Mouse (Mus musculus) hindbrain, embryonic 13.5 days (tissue): ENCODE measurements around the gene Cox19. TPM values are rescaled to one million over a fixed set of nuclear protein-coding genes. Genes with fewer than 3 reads are reported as not detected.
A peak's percentile ranks its signal among the peaks of the same experiment; 100 is the strongest.

ENCODE experiments used
- ATAC-seq: fragments of 200-750 bp; cut with Nextera tagmentation; 2 replicates; pipeline ENCODE4 v1.8.0; 2017; ENCODE audit warnings: moderate TSS enrichment; ENCODE audit not compliant: low FRiP score
- H3K27ac ChIP-seq: fragments of 300-500 bp; sonication (generic); 2 replicates; pipeline ENCODE4 v1.5.1; 2015; ENCODE audit warnings: inconsistent platforms, mild to moderate bottlenecking, moderate library complexity
- H3K27me3 ChIP-seq: fragments of 300-500 bp; sonication (generic); 2 replicates; pipeline ENCODE4 v1.6.1; 2015; ENCODE audit warnings: mild to moderate bottlenecking, inconsistent platforms
- H3K36me3 ChIP-seq: fragments of 300-500 bp; sonication (generic); 2 replicates; pipeline ENCODE4 v1.6.1; 2015; ENCODE audit warnings: mild to moderate bottlenecking, inconsistent platforms
- H3K4me1 ChIP-seq: fragments of 300-500 bp; sonication (generic); replicated peaks from 2 replicates; pipeline ENCODE4 v1.6.1; 2015; ENCODE audit warnings: inconsistent platforms
- H3K4me2 ChIP-seq: fragments of 300-500 bp; sonication (generic); 2 replicates; pipeline ENCODE4 v1.6.1; 2015; ENCODE audit warnings: inconsistent platforms, mild to moderate bottlenecking, moderate library complexity
- H3K4me3 ChIP-seq: fragments of 300-500 bp; sonication (generic); 2 replicates; pipeline ENCODE4 v1.5.1; 2015; ENCODE audit warnings: mild to moderate bottlenecking, inconsistent platforms
- H3K9ac ChIP-seq: fragments of 300-500 bp; sonication (generic); 2 replicates; pipeline ENCODE4 v1.6.1; 2015; ENCODE audit warnings: mild to moderate bottlenecking, inconsistent platforms
- H3K9me3 ChIP-seq: fragments of 300-500 bp; sonication (generic); 2 replicates; pipeline ENCODE4 v1.6.1; 2016; ENCODE audit warnings: inconsistent platforms
- WGBS: fragments of 180-500 bp; shearing (Covaris S2); methylation state at CpG from one replicate; pipeline ENCODE4 v1.1.7; 2015; 5-methylcytosine and 5-hydroxymethylcytosine counted together
- microRNA counts: library from miRNA; unstranded; fragments of <30 nt; microRNA quantifications from one replicate; lab custom pipeline; 2016
- microRNA-seq: library from miRNA; unstranded; fragments of <30 nt; microRNA quantifications from one replicate; pipeline ENCODE4, GENCODE M21; 2016
- polyA plus RNA-seq: library from polyadenylated mRNA; unstranded; fragments of >200 nt; fragmentation: Nextera tagmentation; extraction: Ambion mirVana; gene quantifications from 2 replicates; pipeline ENCODE4 v1.2.1, GENCODE M21; 2015

The Cox19 gene
- polyA plus RNA-seq, 1 experiment from 2014 or later: 124 TPM

GRCm38 (mm10) chr5:139297092-139297491 is 54.1 kb downstream of the Cox19 start:
- Histone ChIP-seq H3K4me3 (no peak overlapping the region), H3K36me3 (peaks cover 7% of the 10 kb centered on the region; the same call in 1 of the 2 replicates), H3K27me3 (no peaks in the 10 kb centered on the region), H3K9ac (no peak overlapping the region), H3K4me2 (no peak overlapping the region), H3K27ac (no peak overlapping the region), H3K4me1 (no peaks in the 10 kb centered on the region), H3K9me3 (no peaks in the 10 kb centered on the region)
- no peak for ATAC-seq
- 93% methylated on average over 10 of the region's 10 CpGs for WGBS

- no peaks in the 10 kb centered on the region for H3K27me3 ChIP-seq
- H3K36me3 ChIP-seq: peaks cover 15% of the 10 kb centered on the region; the same call in 1 of the 2 replicates
- no peak overlapping the region for H3K27ac ChIP-seq
- H3K9ac ChIP-seq: no peak overlapping the region
- no peaks in the 10 kb centered on the region for H3K9me3 ChIP-seq
- no peaks in the 10 kb centered on the region for H3K4me1 ChIP-seq
- WGBS: 78% methylated on average over 2 of the region's 2 CpGs
- no peak overlapping the region for H3K4me3 ChIP-seq
- ATAC-seq: no peak
- H3K4me2 ChIP-seq: no peak overlapping the region
Measured at GRCm38 (mm10) chr5:139294089-139294488, 57.1 kb downstream of the Cox19 start.

- Histone ChIP-seq H3K27me3 (no peaks in the 10 kb centered on the region), H3K9ac (no peak overlapping the region), H3K4me2 (no peak overlapping the region), H3K27ac (no peak overlapping the region), H3K9me3 (no peaks in the 10 kb centered on the region), H3K36me3 (peaks cover 15% of the 10 kb centered on the region; the same call in 1 of the 2 replicates), H3K4me3 (no peak overlapping the region), H3K4me1 (no peaks in the 10 kb centered on the region)
- 69% methylated on average over 6 of the region's 6 CpGs for WGBS
- no peak for ATAC-seq
Measured at GRCm38 (mm10) chr5:139291811-139292560, 59.2 kb downstream of the Cox19 start.

DNA sequence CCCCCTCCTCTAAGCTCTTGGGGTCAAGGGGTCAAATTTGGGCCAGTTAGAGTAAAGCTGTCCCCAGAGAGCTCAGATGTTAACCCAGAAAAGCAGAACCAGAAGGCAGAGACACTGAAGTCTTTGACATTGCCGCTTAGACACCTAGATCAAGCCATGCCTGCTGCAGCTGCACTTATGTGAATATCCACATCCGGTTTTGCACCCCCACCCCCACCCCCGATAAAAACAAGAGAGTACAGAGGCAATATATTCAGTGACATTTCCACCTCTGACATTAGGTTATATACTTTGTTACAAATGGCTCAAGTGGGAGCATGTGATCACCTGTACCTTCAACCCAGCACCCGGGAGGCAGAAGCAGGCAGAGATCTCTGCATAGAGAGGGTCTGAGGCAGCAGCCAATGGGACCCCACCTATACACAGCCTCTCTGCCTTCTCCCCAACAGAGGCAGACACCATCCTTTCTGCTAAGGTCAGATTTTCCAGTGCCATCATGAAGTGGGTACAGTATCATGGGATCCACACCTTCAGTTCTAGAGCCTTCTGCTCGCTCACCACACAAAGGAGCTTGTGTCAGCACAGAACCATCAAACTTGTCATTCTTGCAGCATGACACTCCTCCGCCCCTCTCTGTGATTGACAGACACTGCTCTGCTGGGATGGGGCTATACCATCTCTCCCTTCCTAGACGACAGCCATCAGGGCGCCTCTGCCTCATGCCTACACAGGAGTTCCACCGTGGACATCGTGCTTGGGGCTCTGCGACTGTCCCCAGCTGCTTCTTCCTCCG is 60.6 kb downstream of the Cox19 start:
- 85% methylated on average over 12 of the region's 12 CpGs for WGBS

GRCm38 (mm10) chr5:139288591-139288990 is 62.6 kb downstream of the Cox19 start:
- H3K27me3 ChIP-seq: no peaks in the 10 kb centered on the region
- H3K27ac ChIP-seq: no peak overlapping the region
- no peak for ATAC-seq
- peaks cover 24% of the 10 kb centered on the region for H3K36me3 ChIP-seq
- no peak overlapping the region for H3K4me2 ChIP-seq
- no peaks in the 10 kb centered on the region; the same call in none of the 2 replicates for H3K4me1 ChIP-seq
- H3K9me3 ChIP-seq: no peaks in the 10 kb centered on the region
- no peak overlapping the region for H3K9ac ChIP-seq
- 80% methylated on average over 4 of the region's 4 CpGs for WGBS
- no peak overlapping the region for H3K4me3 ChIP-seq

More for the DNA sequence above, 60.6 kb downstream of the Cox19 start:
- H3K4me2 ChIP-seq: no peak overlapping the region
- H3K36me3 ChIP-seq: peaks cover 15% of the 10 kb centered on the region; the same call in 1 of the 2 replicates
- no peak overlapping the region for H3K27ac ChIP-seq
- H3K4me3 ChIP-seq: no peak overlapping the region
- no peak overlapping the region for H3K9ac ChIP-seq
- H3K9me3 ChIP-seq: no peaks in the 10 kb centered on the region
- no peaks in the 10 kb centered on the region for H3K27me3 ChIP-seq
- ATAC-seq: no peak
- H3K4me1 ChIP-seq: no peaks in the 10 kb centered on the region; the same call in none of the 2 replicates

DNA sequence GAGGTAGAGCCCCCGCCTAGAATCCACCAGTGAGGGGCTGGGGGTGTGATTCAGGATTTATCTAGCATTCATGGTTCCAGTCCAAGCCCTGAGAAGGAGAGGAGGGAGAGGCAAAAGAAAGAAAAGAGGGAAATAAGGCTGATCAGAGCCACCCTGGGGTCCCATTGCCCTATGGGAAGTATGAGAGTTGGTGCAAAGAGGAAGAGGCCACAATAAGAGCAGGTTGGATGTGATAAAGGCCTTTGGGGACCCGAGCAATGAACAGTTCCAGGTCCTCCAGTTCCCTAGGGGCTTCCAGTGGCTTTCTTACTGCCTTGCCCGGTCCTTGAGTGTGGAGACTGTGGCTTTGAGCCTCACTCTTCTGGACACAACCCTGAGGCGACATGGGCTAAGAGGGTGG is 63.4 kb downstream of the Cox19 start:
- 93% methylated on average over 4 of the region's 4 CpGs for WGBS

GRCm38 (mm10) chr5:139287099-139287498 is 64.1 kb downstream of the Cox19 start:
- peaks cover 17% of the 10 kb centered on the region for H3K36me3 ChIP-seq
- no peaks in the 10 kb centered on the region; the same call in none of the 2 replicates for H3K4me1 ChIP-seq
- no peak overlapping the region for H3K4me3 ChIP-seq
- H3K27me3 ChIP-seq: no peaks in the 10 kb centered on the region
- WGBS: 95% methylated on average over 5 of the region's 5 CpGs
- no peaks in the 10 kb centered on the region for H3K9me3 ChIP-seq
- no peak overlapping the region for H3K27ac ChIP-seq
- H3K9ac ChIP-seq: no peak overlapping the region
- no peak for ATAC-seq
- H3K4me2 ChIP-seq: no peak overlapping the region

More for the DNA sequence above, 63.4 kb downstream of the Cox19 start:
- no peak overlapping the region for H3K4me2 ChIP-seq
- no peak overlapping the region for H3K9ac ChIP-seq
- no peaks in the 10 kb centered on the region; the same call in none of the 2 replicates for H3K4me1 ChIP-seq
- no peak for ATAC-seq
- no peak overlapping the region for H3K4me3 ChIP-seq
- H3K36me3 ChIP-seq: peaks cover 21% of the 10 kb centered on the region
- no peaks in the 10 kb centered on the region for H3K9me3 ChIP-seq
- H3K27me3 ChIP-seq: no peaks in the 10 kb centered on the region
- no peak overlapping the region for H3K27ac ChIP-seq

MicroRNAs within 50 kb of the gene (microRNA counts, 519-probe panel; counts per million panel counts)
- microRNA mmu-miR-339-3p (lab: Ali Mortazavi, UCI) (51.3 counts per million), microRNA mmu-miR-339-5p (lab: Ali Mortazavi, UCI) (51.3 counts per million)

Small RNA genes within 50 kb of the gene (microRNA-seq; reads per million reads assigned to microRNA genes)
- 337 reads per million, percentile 64 among the genes with 10 or more reads in this experiment for gene Mir339

Other genes starting within 250 kb of the Cox19 start
- gene Prkar1b, start 201.4 kb downstream of the Cox19 start, polyA plus RNA-seq: 179 and 194 TPM in 2 replicates
- gene Dnaaf5, start 201.2 kb downstream of the Cox19 start, polyA plus RNA-seq: 3.1 and 3.7 TPM in 2 replicates
- 43.6 and 44.7 TPM in 2 replicates for gene Sun1, start 150.8 kb downstream of the Cox19 start, polyA plus RNA-seq
- gene Get4, start 99.1 kb downstream of the Cox19 start, polyA plus RNA-seq: 113 TPM in 2 replicates
- gene Adap1, start 25.8 kb downstream of the Cox19 start, polyA plus RNA-seq: 24.9 and 26.5 TPM in 2 replicates
- not detected in 2 replicates for gene Cyp2w1, start 1.2 kb upstream of the Cox19 start, polyA plus RNA-seq
- 1.6 and 2.4 TPM in 2 replicates for gene Gpr146, start 26.3 kb upstream of the Cox19 start, polyA plus RNA-seq
- 0.13 and 0.22 TPM in 2 replicates for gene C130050O18Rik, start 53.9 kb upstream of the Cox19 start, polyA plus RNA-seq
- 7.6 and 7.9 TPM in 2 replicates for gene Gper1, start 71.7 kb upstream of the Cox19 start, polyA plus RNA-seq
- gene 3110082I17Rik, start 109.1 kb upstream of the Cox19 start, polyA plus RNA-seq: 16.2 and 16.9 TPM in 2 replicates
- 13.1 and 13.3 TPM in 2 replicates for gene Zfand2a, start 133.1 kb upstream of the Cox19 start, polyA plus RNA-seq
- 48.8 and 60.7 TPM in 2 replicates for gene Uncx, start 192.1 kb upstream of the Cox19 start, polyA plus RNA-seq